Mouse (Mus musculus) granulocyte monocyte progenitor cell, adult 5-6 weeks (primary cell): ENCODE data around the gene Hs3st3a1. TPM values are rescaled to one million over a fixed set of nuclear protein-coding genes. Genes with fewer than 3 reads are reported as not detected.

Source experiments
- ATAC-seq: replicated peaks from 2 replicates; pipeline ENCODE4 v1.8.0; 2016; ENCODE audit warnings: mild to moderate bottlenecking, moderate TSS enrichment, inconsistent platforms; ENCODE audit not compliant: poor library complexity, severe bottlenecking
- total RNA-seq, 2 experiments: library from RNA; stranded (forward) in 1 of 2; stranded (reverse) in 1 of 2; fragments of 200-712, 200-1000 nt in 1 of 2; fragments of >200 nt in 1 of 2; fragmentation: Nextera tagmentation in 1 of 2; gene quantifications; 2 replicates each; pipeline ENCODE4 v1.2.3; 2014 to 2017

The Hs3st3a1 gene
- total RNA-seq, 2 experiments from 2014 or later = not detected

- no peak for ATAC-seq
Observed at GRCm38 (mm10) chr11:64549380-64549779, 114.2 kb downstream of the Hs3st3a1 start.

- ATAC-seq = no peak
Observed at GRCm38 (mm10) chr11:64549955-64550354, 114.8 kb downstream of the Hs3st3a1 start.

- no peak for ATAC-seq
Observed at GRCm38 (mm10) chr11:64558282-64558681, 123.2 kb downstream of the Hs3st3a1 start.

- no peak for ATAC-seq
Observed at GRCm38 (mm10) chr11:64559388-64559787, 124.3 kb downstream of the Hs3st3a1 start.

- no peak for ATAC-seq
Observed at GRCm38 (mm10) chr11:64560471-64560870, 125.3 kb downstream of the Hs3st3a1 start.

GRCm38 (mm10) chr11:64562771-64563170, 127.6 kb downstream of the Hs3st3a1 start:
- no peak for ATAC-seq

Other genes starting within 250 kb of the Hs3st3a1 start
- not detected in 2 replicates for gene F930015N05Rik, start 1.3 kb downstream of the Hs3st3a1 start, total RNA-seq (2014; fragmentation: Nextera tagmentation)
- gene F930015N05Rik, start 1.3 kb downstream of the Hs3st3a1 start, total RNA-seq (2017) = not detected in 2 replicates